Mouse (Mus musculus) embryonic facial prominence, embryonic 10.5 days (tissue): ENCODE measurements around the gene Slc31a1. TPM values are rescaled to one million over a fixed set of nuclear protein-coding genes. Genes with fewer than 3 reads are reported as not detected.

ENCODE experiments used
- DNase-seq: peaks from one replicate; pipeline ENCODE4 v3.0.0-alpha.2; 2017; ENCODE audit warnings: low spot score
- H3K27ac ChIP-seq: fragments of 300-500 bp; sonication (generic); replicated peaks from 2 replicates; pipeline ENCODE4 v1.5.1; 2016; ENCODE audit warnings: mild to moderate bottlenecking
- H3K27me3 ChIP-seq: fragments of 300-500 bp; sonication (generic); replicated peaks from 2 replicates; pipeline ENCODE4 v1.6.1; 2016; ENCODE audit warnings: low read depth, mild to moderate bottlenecking; ENCODE audit not compliant: poor library complexity, severe bottlenecking
- H3K36me3 ChIP-seq: fragments of 300-500 bp; sonication (generic); replicated peaks from 2 replicates; pipeline ENCODE4 v1.6.1; 2016; ENCODE audit warnings: mild to moderate bottlenecking, moderate library complexity
- H3K4me1 ChIP-seq: fragments of 300-500 bp; sonication (generic); 2 replicates; pipeline ENCODE4 v1.6.1; 2016
- H3K4me3 ChIP-seq: fragments of 300-500 bp; sonication (generic); 2 replicates; pipeline ENCODE4 v1.5.1; 2016; ENCODE audit warnings: mild to moderate bottlenecking, moderate library complexity
- H3K9me3 ChIP-seq: fragments of 300-500 bp; sonication (generic); 2 replicates; pipeline ENCODE4 v1.6.1; 2016; ENCODE audit warnings: mild to moderate bottlenecking
- WGBS: fragments of 180-500 bp; shearing (Covaris S2); methylation state at CpG from one replicate; pipeline ENCODE4 v1.1.7; 2016; 5-methylcytosine and 5-hydroxymethylcytosine counted together
- polyA plus RNA-seq: library from polyadenylated mRNA; unstranded; fragments of >200 nt; fragmentation: Nextera tagmentation; extraction: Ambion mirVana; gene quantifications from 2 replicates; pipeline ENCODE4 v1.2.1, GENCODE M21; 2016

Slc31a1 gene
- polyA plus RNA-seq, 1 experiment from 2014 or later = 45.5 TPM

DNA sequence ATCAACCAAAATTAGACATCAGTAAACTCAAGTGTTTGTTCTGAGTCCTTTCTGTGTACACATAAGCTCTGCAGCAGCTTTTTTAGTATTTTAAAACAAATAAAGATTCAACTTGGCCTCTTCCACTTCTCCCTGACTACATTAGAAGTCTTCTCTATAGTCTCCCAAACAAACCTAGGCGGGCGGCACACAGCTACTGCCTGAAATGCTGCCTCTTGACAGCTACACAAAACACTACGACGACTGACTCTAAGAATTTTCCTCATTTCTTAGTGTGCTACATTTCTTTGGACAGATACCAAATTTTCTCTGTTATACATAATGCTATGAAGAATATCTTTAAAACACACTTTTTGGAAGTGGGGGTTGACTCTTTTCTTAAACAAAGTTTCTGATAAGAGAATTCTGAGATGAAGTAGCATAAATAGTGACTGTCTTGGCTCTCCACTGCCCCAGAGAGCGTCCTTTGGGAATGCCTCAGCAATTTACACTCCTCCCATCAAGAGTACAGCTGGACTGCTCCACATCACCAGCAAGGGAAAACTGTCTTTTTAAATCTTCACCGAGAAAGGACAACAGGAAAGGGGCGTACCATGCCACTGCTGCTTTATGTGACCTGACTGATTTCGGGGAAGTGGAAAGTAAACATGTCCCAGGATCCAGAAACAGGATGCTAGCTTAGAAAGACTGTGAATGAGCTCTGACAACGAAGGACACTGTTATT is 12.8 kb upstream of the Slc31a1 start:
- H3K27ac ChIP-seq = no peak overlapping the region
- H3K4me3 ChIP-seq = no peak overlapping the region
- H3K9me3 ChIP-seq = no peaks in the 10 kb centered on the region
- no peak for DNase-seq
- H3K36me3 ChIP-seq = peaks cover 31% of the 10 kb centered on the region
- WGBS = 75% methylated on average over 9 of the region's 9 CpGs
- no peaks in the 10 kb centered on the region for H3K4me1 ChIP-seq
- no peaks in the 10 kb centered on the region for H3K27me3 ChIP-seq

DNA sequence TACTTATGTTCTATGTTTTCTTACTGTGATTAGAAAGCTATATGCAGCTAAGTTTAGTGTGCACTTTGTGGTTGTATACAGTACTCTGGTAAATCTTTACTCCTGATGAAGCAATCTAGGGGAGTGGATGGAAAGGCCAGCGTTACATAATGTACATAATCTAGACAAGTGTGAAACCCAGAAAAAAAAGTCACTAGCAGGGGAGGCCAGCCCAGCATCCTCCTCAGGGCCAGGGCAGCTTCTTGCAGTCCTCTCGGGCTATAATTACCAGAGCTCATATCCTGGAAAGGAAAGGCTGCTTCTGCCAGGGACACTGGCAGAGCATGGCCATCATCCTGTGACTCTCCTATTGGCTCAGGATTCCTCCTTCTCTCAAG is 12.2 kb upstream of the Slc31a1 start:
- 73% methylated on average over 2 of the region's 2 CpGs for WGBS
- Histone ChIP-seq H3K27ac (no peak overlapping the region), H3K27me3 (no peaks in the 10 kb centered on the region), H3K4me1 (no peaks in the 10 kb centered on the region), H3K36me3 (peaks cover 31% of the 10 kb centered on the region), H3K9me3 (no peaks in the 10 kb centered on the region), H3K4me3 (no peak overlapping the region)
- no peak for DNase-seq

DNA sequence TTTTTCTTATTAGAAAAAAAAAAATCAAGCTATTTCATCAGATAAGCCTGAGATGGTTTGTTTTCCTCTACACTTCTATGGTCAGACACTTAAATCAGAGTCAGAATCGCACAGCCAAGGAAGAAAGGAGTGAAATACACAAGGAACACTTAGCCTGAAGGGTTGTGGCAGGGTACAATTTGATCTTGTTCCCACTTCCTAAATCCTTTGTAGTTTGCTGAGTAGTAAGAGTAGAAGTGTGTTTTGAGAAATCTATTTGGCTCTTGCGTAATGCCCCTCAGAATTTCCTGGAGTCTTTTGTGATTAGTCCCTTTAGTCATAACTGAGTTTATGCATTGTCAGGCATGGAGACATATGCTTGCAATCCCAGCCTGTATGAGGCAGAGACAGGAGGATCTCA is 11.2 kb upstream of the Slc31a1 start:
- no peaks in the 10 kb centered on the region for H3K9me3 ChIP-seq
- H3K4me3 ChIP-seq = no peak overlapping the region
- no peaks in the 10 kb centered on the region for H3K27me3 ChIP-seq
- H3K27ac ChIP-seq = no peak overlapping the region
- 95% methylated on average over 2 of the region's 2 CpGs for WGBS
- DNase-seq = no peak
- H3K36me3 ChIP-seq = peaks cover 25% of the 10 kb centered on the region
- H3K4me1 ChIP-seq = no peaks in the 10 kb centered on the region

DNA sequence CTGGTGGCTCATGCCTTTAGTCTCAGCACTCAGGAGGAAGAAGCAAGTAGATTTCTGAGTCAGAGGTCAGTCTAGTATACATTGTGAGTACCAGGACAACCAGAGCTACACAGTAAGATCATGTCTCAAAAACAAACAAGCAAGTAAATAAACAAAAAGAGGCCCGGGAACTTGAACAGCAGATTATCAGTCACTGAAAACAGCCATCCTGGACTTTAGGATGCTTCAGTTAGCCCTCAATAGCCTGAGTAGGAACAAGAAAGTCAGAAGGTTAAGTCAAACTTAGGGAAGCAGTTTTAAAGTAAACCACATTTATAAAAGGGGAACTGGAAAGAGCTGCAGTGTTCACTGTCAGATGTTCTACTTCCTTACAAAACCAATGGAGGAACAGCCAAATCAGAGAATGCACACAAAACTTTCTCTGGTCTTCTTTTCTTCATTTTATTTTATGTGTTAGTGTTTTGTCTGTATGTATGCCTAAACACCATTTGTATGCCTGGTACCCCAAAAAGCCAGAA is 2.8 kb upstream of the Slc31a1 start:
- Histone ChIP-seq H3K4me3 (no peak overlapping the region), H3K36me3 (no peaks in the 10 kb centered on the region), H3K4me1 (peaks cover 15% of the 10 kb centered on the region), H3K9me3 (no peaks in the 10 kb centered on the region), H3K27ac (no peak overlapping the region), H3K27me3 (no peaks in the 10 kb centered on the region)
- no peak for DNase-seq
- WGBS = 84% methylated on average over 1 of the region's 1 CpGs

DNA sequence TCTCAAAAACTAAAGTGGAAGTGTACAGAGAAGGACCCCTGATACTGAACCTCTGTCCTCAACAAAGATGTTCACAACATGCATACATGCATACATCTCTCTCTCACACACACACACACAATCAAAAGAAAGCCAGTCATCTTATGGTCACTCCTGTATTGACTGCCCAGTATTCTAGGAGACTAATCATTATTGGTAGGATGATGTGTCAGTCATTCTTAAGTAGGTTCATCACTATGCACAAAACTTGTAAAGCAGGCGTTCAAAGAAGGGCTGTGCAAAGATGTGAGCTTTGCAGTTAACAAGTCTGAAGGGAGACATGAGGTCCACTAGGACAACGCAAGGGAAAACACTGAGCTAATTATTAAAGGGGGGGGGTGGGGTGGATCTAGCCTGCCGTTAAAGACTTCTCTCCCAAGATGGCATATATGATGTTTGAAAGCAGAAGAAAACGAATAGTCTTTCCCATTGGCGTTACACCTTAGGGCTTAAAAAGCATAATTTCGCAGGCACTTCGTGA is 1.2 kb upstream of the Slc31a1 start:
- Histone ChIP-seq H3K9me3 (no peaks in the 10 kb centered on the region), H3K27ac (no peak overlapping the region), H3K4me3 (peak overlapping the region; percentile 83), H3K27me3 (no peaks in the 10 kb centered on the region), H3K4me1 (peaks cover 15% of the 10 kb centered on the region), H3K36me3 (no peaks in the 10 kb centered on the region; the same call in 1 of the 2 replicates)
- DNase-seq = no peak
- WGBS = 55% methylated on average over 7 of the region's 7 CpGs

DNA sequence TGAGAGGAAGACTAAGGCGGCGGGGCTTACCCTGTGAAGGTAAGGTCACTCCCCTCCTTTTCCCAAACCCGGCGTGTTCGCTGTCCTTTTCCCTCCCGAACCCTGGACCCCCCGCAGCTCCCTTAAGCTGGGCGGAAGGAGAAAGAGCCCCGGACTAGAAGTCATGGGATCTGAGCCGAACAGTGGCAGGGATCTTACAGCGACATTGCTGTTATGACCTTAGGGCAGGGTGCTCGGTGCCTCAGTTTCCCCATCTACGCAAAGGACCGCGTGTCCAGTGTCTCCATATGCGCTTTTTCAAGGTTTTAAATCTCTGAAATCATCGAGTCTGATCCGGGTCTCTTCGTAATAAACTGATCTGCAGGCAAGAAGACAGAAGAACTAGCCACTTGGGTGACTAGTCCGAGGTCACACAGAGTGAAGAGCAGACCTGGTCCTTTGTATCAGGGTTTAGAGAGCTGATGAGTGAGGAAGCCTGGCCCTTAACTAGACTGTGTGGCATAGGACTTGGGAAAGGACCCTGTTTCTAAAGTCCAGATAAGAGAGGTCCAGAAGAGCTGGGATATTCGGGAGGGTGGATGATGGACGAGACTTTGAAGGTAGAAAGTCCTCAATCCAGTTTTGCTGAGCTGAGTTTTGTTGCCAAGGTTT is 403 bp downstream of the Slc31a1 start:
- Histone ChIP-seq H3K4me1 (peaks cover 15% of the 10 kb centered on the region), H3K4me3 (peak overlapping the region; percentile 83), H3K9me3 (no peaks in the 10 kb centered on the region), H3K27me3 (no peaks in the 10 kb centered on the region), H3K36me3 (no peaks in the 10 kb centered on the region; the same call in 1 of the 2 replicates), H3K27ac (peak overlapping the region; percentile 90)
- no peak for DNase-seq
- under 1% methylated on average over 22 of the region's 22 CpGs for WGBS

DNA sequence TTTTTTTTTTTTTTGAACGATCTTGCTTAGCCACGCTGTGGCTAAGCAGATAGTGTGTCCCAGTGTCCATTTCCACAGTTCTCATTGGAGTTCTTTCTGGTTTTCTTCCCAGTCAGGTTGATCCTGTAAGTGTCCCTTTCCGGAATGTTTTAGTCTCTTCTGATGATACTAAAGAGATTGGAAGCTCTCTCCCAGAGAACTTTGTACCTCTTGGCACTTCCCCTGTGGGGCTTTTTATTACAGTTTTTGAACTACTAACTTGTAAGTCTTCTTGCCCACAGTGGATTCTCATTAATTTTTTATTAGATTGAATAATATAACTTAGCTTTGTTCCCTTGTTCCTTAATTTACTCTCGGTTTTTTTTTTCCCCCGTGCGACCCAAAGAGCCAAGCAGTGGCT is 1.0 kb downstream of the Slc31a1 start:
- Histone ChIP-seq H3K4me3 (peak overlapping the region; percentile 83), H3K36me3 (no peaks in the 10 kb centered on the region; the same call in 1 of the 2 replicates), H3K9me3 (no peaks in the 10 kb centered on the region), H3K27me3 (no peaks in the 10 kb centered on the region), H3K27ac (no peak overlapping the region), H3K4me1 (peaks cover 15% of the 10 kb centered on the region)
- no peak for DNase-seq
- 61% methylated on average over 6 of the region's 6 CpGs for whole genome bisulfite sequencing

DNA sequence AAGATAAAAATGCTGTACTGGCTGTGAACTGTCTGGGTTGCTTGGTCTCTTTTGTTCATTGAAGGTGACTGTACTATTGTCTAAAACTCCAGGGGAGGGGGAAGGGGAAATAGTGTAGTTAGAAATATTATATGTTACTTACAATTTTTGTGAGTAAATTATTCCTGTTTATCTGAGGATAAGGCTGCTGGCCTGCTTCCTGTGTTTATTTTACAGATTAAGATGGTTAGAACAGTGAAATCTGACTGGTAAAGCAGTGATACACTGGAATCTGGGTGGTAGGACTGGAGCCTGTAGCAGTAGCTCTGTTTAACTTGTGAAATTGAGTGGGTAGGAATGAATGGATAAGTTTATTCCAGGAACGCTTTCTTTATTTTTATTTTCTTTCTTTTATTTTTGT is 1.5 kb downstream of the Slc31a1 start:
- H3K27ac ChIP-seq = no peak overlapping the region
- WGBS = 87% methylated on average over 1 of the region's 1 CpGs

DNA sequence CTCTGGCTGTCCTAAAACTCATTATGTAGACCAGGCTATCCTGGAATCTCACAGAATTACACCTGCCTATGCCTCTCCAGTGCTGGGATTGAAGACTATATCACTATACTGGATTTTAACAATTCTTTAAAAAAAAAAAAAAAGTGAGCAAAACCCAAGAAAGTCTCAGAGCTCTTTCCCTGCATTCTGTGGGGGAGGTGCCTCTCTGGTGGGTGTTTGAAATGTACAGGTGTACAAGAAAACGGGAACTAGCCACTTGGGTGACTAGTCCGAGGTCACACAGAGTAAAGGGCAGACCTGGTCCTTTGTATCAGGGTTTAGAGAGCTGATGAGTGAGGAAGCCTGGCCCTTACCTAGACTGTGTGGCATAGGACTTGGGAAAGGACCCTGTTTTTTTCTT is 1.9 kb downstream of the Slc31a1 start:
- 88% methylated on average over 2 of the region's 2 CpGs for WGBS
- peaks cover 15% of the 10 kb centered on the region for H3K4me1 ChIP-seq
- H3K27ac ChIP-seq = no peak overlapping the region

More for the DNA sequence above, 1.5 kb downstream of the Slc31a1 start:
- no peak for DNase-seq
- Histone ChIP-seq H3K36me3 (no peaks in the 10 kb centered on the region; the same call in 1 of the 2 replicates), H3K9me3 (no peaks in the 10 kb centered on the region), H3K4me3 (peak overlapping the region; percentile 83), H3K4me1 (peaks cover 15% of the 10 kb centered on the region), H3K27me3 (no peaks in the 10 kb centered on the region)

DNA sequence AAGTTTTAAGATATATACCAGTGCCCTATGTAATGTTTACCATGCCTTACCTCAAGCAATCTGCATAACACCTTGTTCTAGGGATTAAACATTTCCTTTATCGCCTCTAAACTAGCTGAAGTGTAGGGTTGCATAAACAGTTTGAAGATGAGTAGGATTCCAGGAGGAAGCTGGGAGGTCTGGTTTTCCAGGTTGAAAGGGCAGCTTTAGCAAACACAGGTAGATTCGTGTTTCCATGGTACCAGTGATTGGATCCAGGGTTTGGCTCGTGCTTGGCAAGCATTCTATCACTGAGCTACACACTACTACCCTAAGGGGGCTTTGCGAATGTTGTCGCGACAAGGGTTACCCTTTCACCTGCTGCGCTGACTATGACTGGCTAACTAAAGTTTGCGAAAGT is 3.8 kb downstream of the Slc31a1 start:
- H3K36me3 ChIP-seq = no peaks in the 10 kb centered on the region; the same call in 1 of the 2 replicates
- peaks cover 13% of the 10 kb centered on the region for H3K4me1 ChIP-seq
- 89% methylated on average over 8 of the region's 8 CpGs for WGBS
- no peaks in the 10 kb centered on the region for H3K9me3 ChIP-seq
- DNase-seq = no peak
- H3K27me3 ChIP-seq = no peaks in the 10 kb centered on the region
- no peak overlapping the region for H3K4me3 ChIP-seq
- H3K27ac ChIP-seq = no peak overlapping the region

More for the DNA sequence above, 1.9 kb downstream of the Slc31a1 start:
- no peaks in the 10 kb centered on the region; the same call in 1 of the 2 replicates for H3K36me3 ChIP-seq
- no peak overlapping the region for H3K4me3 ChIP-seq
- DNase-seq = no peak
- H3K9me3 ChIP-seq = no peaks in the 10 kb centered on the region
- no peaks in the 10 kb centered on the region for H3K27me3 ChIP-seq

DNA sequence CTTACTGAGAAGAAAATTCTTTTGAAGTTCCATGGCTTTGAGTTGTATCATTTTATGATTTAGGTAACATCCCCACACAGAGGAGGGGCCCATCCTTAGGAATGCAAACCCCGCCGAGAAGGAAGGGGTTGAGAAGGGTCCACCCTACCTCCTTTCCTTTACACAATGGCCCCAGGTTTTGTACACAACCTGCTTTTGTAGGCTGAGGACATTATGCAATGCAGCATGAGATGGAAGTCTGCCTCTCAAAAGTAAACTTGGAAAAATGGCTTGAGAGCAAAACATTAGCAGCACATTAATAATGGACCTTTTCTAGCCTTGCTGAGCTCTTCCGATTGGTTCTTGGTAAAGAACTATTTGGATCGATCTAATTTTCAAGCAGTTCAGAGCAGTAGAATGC is 5.8 kb downstream of the Slc31a1 start:
- WGBS = 83% methylated on average over 4 of the region's 4 CpGs
- H3K4me3 ChIP-seq = no peak overlapping the region
- H3K36me3 ChIP-seq = no peaks in the 10 kb centered on the region; the same call in 1 of the 2 replicates
- no peaks in the 10 kb centered on the region for H3K27me3 ChIP-seq
- H3K4me1 ChIP-seq = peaks cover 8% of the 10 kb centered on the region
- no peak for DNase-seq
- H3K27ac ChIP-seq = no peak overlapping the region
- H3K9me3 ChIP-seq = no peaks in the 10 kb centered on the region

DNA sequence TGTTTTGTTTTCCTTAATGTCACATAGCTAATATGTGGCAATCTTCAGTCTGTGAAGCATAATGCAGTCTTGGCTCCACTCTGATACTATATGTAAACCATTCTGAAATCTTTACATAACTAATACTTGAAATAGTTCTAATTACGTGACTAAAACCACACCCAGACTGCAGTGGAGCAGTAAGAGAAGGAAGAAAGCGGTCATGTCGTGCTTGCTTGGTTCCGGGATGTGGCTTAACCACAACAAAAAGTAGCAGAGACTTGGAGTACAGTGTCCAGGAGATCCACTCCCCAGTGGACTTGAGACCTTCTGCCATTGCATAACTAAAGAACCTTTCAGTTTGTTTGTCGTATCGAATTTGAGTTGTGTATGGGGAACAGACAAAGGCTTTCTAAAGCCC is 7.1 kb downstream of the Slc31a1 start:
- Histone ChIP-seq H3K36me3 (no peaks in the 10 kb centered on the region; the same call in 1 of the 2 replicates), H3K27ac (no peak overlapping the region), H3K9me3 (no peaks in the 10 kb centered on the region), H3K4me3 (no peak overlapping the region), H3K27me3 (no peaks in the 10 kb centered on the region), H3K4me1 (peaks cover 9% of the 10 kb centered on the region; the same call in 1 of the 2 replicates)
- no peak for DNase-seq
- 88% methylated on average over 6 of the region's 6 CpGs for WGBS
